Mouse (Mus musculus) gastrocnemius, adult 2 months (tissue): ENCODE data around the gene Ociad2. TPM values are rescaled to one million over a fixed set of nuclear protein-coding genes. Genes with fewer than 3 reads are reported as not detected.

Experiments
- DNase-seq: peaks from one replicate; pipeline ENCODE4 v3.0.0; 2022
- H3K27ac ChIP-seq: fragments of 200-600 bp; 2 replicates; pipeline ENCODE4 v1.8.1; 2022; ENCODE audit warnings: mild to moderate bottlenecking
- H3K4me3 ChIP-seq: fragments of 200-600 bp; 2 replicates; pipeline ENCODE4 v1.8.1; 2022; ENCODE audit warnings: mild to moderate bottlenecking, moderate library complexity
- CTCF ChIP-seq: fragments of 200-600 bp; IDR thresholded peaks from 2 replicates; pipeline ENCODE4 v1.8.1; 2022; ENCODE audit warnings: antibody characterized with exemption, mild to moderate bottlenecking, moderate library complexity
- intact Hi-C: fragments of 180-260 bp; cut with DNase I; formaldehyde crosslinking; loops from one replicate; pipeline ENCODE4 v1.15.1; 2025
- total RNA-seq, 2 experiments: library from RNA; stranded (reverse); gene quantifications; 2 replicates each; pipeline ENCODE4 v1.2.3; 2021

Ociad2 gene
- total RNA-seq, 2 experiments from 2014 or later, result 36.9 to 56.5 TPM

DNA sequence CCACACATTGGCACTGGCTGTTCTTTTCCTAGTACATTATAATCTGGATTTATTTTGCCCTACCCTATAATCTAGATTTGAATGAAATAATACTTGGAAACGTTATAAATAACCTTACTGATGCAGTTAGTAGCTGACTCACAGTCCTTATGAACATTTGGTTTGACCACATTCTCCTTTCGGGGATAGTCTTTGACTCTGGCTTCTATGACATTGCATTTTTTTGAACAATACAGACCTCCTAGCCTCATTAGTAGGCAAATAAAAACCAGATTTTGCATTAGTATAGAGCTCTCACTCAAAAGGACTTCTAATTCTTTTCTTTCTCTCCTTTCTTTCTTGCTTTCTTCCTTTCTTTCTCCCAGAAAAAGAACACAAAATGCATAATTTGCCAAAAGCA is 50.9 kb downstream of the Ociad2 start:
- DNase-seq, result no peak
- no peak overlapping the region for H3K27ac ChIP-seq
- H3K4me3 ChIP-seq, result no peak overlapping the region
- no peak for TF ChIP-seq CTCF
- intact Hi-C loops, result loop anchor here (5.0 kb wide), 2 partner anchors 33 to 92 kb away; partner anchors contain the start of gene Fryl

- H3K4me3 ChIP-seq, result no peak overlapping the region
- intact Hi-C loops, result no loop called here
- no peak for TF ChIP-seq CTCF
- no peak for DNase-seq
- H3K27ac ChIP-seq, result no peak overlapping the region
Observed at GRCm38 (mm10) chr5:73286603-73287002, 54.2 kb downstream of the Ociad2 start.

DNA sequence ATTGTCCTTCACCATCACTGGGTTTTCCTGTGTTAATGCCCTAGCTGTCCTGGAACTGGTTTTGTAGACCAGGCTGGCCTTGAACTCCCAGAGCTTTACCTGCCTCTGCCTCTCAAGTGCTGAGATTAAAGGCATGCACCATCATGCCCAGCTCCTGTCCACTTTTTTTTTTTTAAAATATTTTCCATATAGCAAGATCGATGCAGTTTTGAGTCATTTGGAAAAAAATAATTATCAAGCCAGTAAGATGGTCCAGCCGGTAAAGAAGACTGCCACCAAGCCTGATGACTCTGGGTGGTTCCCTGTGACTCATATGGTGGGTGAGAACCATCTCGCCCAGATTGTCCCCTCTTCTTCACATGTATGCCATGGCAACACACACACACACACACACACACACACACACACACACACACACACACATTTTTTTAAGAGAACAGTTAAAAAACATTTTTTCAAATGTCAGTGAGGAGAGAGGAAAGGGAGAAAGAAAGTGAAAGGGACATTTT is 55.3 kb downstream of the Ociad2 start:
- no peak for TF ChIP-seq CTCF
- intact Hi-C loops, result no loop called here

DNA sequence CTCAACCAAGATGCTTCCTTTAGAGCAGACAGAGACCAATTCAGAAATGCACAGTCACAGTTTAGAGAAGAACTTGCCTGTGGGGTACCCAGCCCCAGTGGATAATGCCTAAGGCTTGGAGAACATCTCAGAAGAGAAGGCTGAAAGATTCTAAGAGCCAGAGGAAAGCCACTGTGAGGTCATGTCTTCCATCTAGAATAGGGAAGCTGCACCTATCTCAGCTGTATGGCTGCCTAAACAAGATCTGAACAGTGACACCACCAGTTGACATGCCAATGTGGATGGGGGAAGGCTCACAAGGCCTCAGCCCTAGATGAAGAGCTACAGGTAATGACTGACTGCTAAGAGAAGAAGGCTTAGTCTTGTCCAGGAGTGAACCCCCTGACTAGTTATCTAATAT is 56.8 kb downstream of the Ociad2 start:
- TF ChIP-seq CTCF, result no peak
- intact Hi-C loops, result no loop called here
- no peak overlapping the region for H3K4me3 ChIP-seq
- DNase-seq, result no peak
- no peak overlapping the region for H3K27ac ChIP-seq

More for the DNA sequence above, 55.3 kb downstream of the Ociad2 start:
- Histone ChIP-seq H3K4me3 (no peak overlapping the region), H3K27ac (no peak overlapping the region)
- DNase-seq, result no peak

DNA sequence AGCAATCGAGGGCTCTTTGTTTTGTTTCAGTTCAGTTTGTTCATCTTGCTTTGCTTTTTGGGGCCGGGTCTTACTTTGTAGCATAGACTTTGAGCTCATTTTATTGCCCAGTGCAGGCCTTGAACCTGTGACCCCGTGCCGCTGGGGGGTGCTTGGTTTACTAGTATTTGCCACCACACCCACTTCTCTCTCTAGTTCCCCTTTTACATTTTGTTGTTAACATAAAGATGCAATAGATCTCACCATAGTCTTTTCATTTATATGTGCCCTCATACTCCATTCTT is 60.3 kb downstream of the Ociad2 start:
- TF ChIP-seq CTCF, result no peak
- Histone ChIP-seq H3K27ac (peak overlapping the region; percentile 66; the same call in 1 of the 2 replicates), H3K4me3 (no peak overlapping the region)
- intact Hi-C loops, result no loop called here
- DNase-seq, result no peak

GRCm38 (mm10) chr5:73279732-73280566 is 60.9 kb downstream of the Ociad2 start:
- H3K4me3 ChIP-seq, result no peak overlapping the region; the same call in 1 of the 2 replicates
- intact Hi-C loops, result no loop called here
- no peak for TF ChIP-seq CTCF

DNA sequence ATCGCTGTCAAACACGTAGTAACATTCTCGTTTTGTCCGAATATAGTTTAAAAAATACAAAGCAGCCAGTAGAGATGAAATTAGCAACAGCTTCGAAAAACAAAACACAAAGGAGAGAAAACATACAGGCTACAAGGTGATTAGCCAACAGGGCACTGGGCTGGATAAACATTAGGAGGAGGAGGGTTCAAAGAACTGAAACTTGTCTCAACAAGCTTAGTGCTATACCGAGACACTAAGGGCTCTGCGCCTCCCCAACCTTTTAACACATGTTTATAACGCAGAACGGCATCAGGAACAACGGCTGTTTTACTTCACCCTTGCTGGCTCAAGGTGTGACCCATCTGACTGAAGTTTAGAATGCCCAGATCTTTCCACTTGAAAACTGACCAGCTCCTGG is 61.6 kb downstream of the Ociad2 start:
- no peak for TF ChIP-seq CTCF
- no peak for DNase-seq
- Histone ChIP-seq H3K27ac (peak overlapping the region; percentile 66), H3K4me3 (peak overlapping the region; percentile 2; the same call in 1 of the 2 replicates)
- intact Hi-C loops, result no loop called here

More at GRCm38 (mm10) chr5:73279732-73280566, 60.9 kb downstream of the Ociad2 start:
- DNase-seq, result no peak
- H3K27ac ChIP-seq, result peak overlapping the region; percentile 66

DNA sequence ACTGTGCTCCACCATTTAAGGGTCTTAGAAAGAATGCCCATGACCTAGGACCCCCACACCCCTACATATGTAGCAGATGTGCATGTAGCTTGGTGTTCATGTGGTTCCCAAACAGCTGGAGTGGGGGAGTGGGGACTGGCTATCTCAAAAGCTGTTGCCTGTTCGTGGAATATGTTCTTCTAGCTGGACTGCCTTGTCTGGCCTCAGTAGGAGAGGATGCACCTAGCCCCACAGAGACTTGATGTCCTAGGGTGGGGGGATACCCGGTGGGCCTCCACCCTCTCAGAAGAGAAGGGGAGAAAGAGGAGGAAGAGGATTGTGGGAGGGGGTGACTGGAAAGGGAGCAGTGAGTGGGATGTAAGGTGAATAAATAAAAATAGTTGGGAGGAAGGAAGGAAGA is 65.9 kb downstream of the Ociad2 start:
- no peak for DNase-seq
- H3K4me3 ChIP-seq, result no peak overlapping the region
- TF ChIP-seq CTCF, result no peak
- no peak overlapping the region for H3K27ac ChIP-seq
- intact Hi-C loops, result loop anchor here (5.0 kb wide), 1 partner anchor 143 kb away; no protein-coding TSS in a partner anchor

DNA sequence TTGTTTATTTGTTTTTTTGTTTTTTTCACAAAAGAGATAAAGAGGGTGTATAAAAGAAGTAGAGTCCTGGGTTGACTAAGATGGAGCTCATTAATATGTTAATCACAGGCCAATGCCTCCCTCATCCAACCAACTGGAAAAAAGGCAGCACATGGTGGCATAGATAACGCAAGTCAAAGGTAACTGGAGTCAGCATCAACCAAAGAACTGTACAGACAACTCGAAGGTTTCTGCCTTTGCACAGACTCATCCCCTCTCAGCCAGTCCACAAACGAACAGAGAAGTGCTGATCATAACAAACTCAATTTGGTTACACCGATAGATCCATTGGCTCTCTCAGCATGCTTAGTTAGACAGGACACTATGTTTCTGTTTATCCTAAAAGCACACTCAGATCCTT is 67.7 kb downstream of the Ociad2 start:
- DNase-seq, result no peak
- no peak overlapping the region for H3K4me3 ChIP-seq
- peak overlapping the region; percentile 63; the same call in 1 of the 2 replicates for H3K27ac ChIP-seq
- intact Hi-C loops, result loop anchor here (5.0 kb wide), 1 partner anchor 141 kb away; no protein-coding TSS in a partner anchor
- no peak for TF ChIP-seq CTCF

Other genes with a start within 250 kb of the Ociad2 start
- 10 to 100 TPM; 14.6 to 23.5 TPM for gene Fryl, start 84.4 kb downstream of the Ociad2 start, total RNA-seq
- 100 to 1,000 TPM; 147 to 166 TPM for gene Ociad1, start 48.2 kb downstream of the Ociad2 start, total RNA-seq
- not detected for gene Cwh43, start 65.0 kb upstream of the Ociad2 start, total RNA-seq
- 10 to 100 TPM; 10.5 to 12.2 TPM for gene Dcun1d4, start 140.0 kb upstream of the Ociad2 start, total RNA-seq